In the genomic region with DNA sequence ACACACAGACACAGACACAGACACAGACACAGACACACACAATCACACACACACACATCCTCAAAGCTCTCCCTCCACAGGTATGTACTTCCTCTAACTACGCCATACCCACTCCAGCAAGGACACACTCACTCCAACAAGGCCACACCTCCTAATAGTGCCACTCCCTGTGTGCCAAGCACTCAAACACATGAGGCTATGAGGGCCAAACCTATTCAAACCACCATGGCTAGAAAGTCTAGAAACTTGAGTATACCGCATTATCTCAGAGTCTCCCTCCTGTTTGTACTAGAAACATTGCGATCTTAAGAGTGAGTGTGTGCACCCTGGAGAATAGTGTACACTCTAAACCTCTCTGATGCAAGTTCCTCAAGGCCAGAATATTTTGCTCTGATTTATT, we compare ENCODE assay signal across 25 mouse cellular contexts.
DNase-seq lines count a peak whose midpoint lies in the region; ATAC-seq and TF ChIP-seq lines count a peak whose summit lies in the region.
"Had no signal": no experiment of that assay in that cellular context is flagged by ENCODE, and none has a peak within 500 bp of the region (broad histone marks: within the 10 kb centered on the region; RNA-seq: fewer than 3 reads in every experiment).

No protein-coding gene starts in this region.

- DNase-seq in forebrain, embryonic 11.5 days (ENCODE audit: low spot score): peak; percentile 11
- no peak for DNase-seq in midbrain, embryonic 10.5 days (ENCODE audit: low spot score)
- peak; percentile 66 for DNase-seq in lung, postnatal 25 days (ENCODE audit: low spot score)
- DNase-seq in left cerebral cortex, adult 2 months (ENCODE audit: extremely low spot score in 1 of 2, low spot score in 2 of 2): no peak
- no peak for DNase-seq in liver, postnatal 0 days
- DNase-seq: adrenal gland, adult 8-10 months; adrenal gland, postnatal 36 days; B cell, adult 2 months; cerebellum, adult 2 months; cerebellum, postnatal 14 days; embryo, embryonic 11 days; gastrocnemius, adult 2 months; gastrocnemius, postnatal 25 days; heart, postnatal 4 days had no signal

- H3K4me1 ChIP-seq in forebrain, embryonic 11.5 days (replicated peaks; ENCODE audit: control insufficient read depth, insufficient read depth, low read length): 0 out of 2 replicates have a peak, but pooled peaks cover 2% of the 10 kb centered on the region
- H3K4me1 ChIP-seq in forebrain, embryonic 15.5 days: 0 out of 2 replicates have a peak, but pooled peaks cover 3% of the 10 kb centered on the region
- H3K4me1 ChIP-seq in midbrain, embryonic 13.5 days (replicated peaks): no peaks in the 10 kb centered on the region
- H3K4me1 ChIP-seq in midbrain, embryonic 10.5 days: peaks cover 6% of the 10 kb centered on the region
- peaks cover 11% of the 10 kb centered on the region for H3K4me1 ChIP-seq in stomach, embryonic 16.5 days (ENCODE audit: control insufficient read depth, insufficient read depth, low read length)
- no peaks in the 10 kb centered on the region for H3K4me1 ChIP-seq in liver, postnatal 0 days (ENCODE audit: insufficient read depth)

- no peaks in the 10 kb centered on the region for H3K9me3 ChIP-seq in forebrain, embryonic 11.5 days (ENCODE audit: control insufficient read depth, low read length)
- H3K9me3 ChIP-seq in forebrain, embryonic 15.5 days: no peaks in the 10 kb centered on the region
- H3K9me3 ChIP-seq in midbrain, embryonic 13.5 days: no peaks in the 10 kb centered on the region
- H3K9me3 ChIP-seq in midbrain, embryonic 10.5 days (replicated peaks): no peaks in the 10 kb centered on the region
- no peaks in the 10 kb centered on the region for H3K9me3 ChIP-seq in stomach, embryonic 16.5 days (replicated peaks; ENCODE audit: control insufficient read depth, low read length)
- H3K9me3 ChIP-seq in liver, postnatal 0 days (ENCODE audit: low read length): no peaks in the 10 kb centered on the region
- H3K9me3 ChIP-seq: embryonic facial prominence, embryonic 15.5 days; forebrain, embryonic 10.5 days; G1E; heart, embryonic 12.5 days; hindbrain, embryonic 12.5 days had no signal

- no peak overlapping the region for H3K4me2 ChIP-seq in forebrain, embryonic 11.5 days (ENCODE audit: low read depth, low read length, severe bottlenecking)
- no peak overlapping the region for H3K4me2 ChIP-seq in forebrain, embryonic 15.5 days (replicated peaks)
- H3K4me2 ChIP-seq in midbrain, embryonic 13.5 days (replicated peaks): no peak overlapping the region
- no peak overlapping the region for H3K4me2 ChIP-seq in stomach, embryonic 16.5 days (ENCODE audit: low read depth, low read length)
- no peak overlapping the region for H3K4me2 ChIP-seq in liver, postnatal 0 days (ENCODE audit: low read depth, low read length)
- H3K4me2 ChIP-seq: embryonic facial prominence, embryonic 15.5 days; heart, embryonic 12.5 days; hindbrain, embryonic 12.5 days had no signal

- H3K9ac ChIP-seq in forebrain, embryonic 11.5 days (ENCODE audit: low read length): no peak overlapping the region
- H3K9ac ChIP-seq in forebrain, embryonic 15.5 days (replicated peaks): no peak overlapping the region
- no peak overlapping the region for H3K9ac ChIP-seq in midbrain, embryonic 13.5 days (replicated peaks)
- no peak overlapping the region for H3K9ac ChIP-seq in stomach, embryonic 16.5 days (ENCODE audit: low read length)
- no peak overlapping the region for H3K9ac ChIP-seq in liver, postnatal 0 days (replicated peaks)
- H3K9ac ChIP-seq: embryonic facial prominence, embryonic 15.5 days; heart, embryonic 12.5 days; hindbrain, embryonic 12.5 days had no signal

- no peaks in the 10 kb centered on the region for H3K27me3 ChIP-seq in forebrain, embryonic 11.5 days (ENCODE audit: control insufficient read depth, insufficient read depth, low read length)
- no peaks in the 10 kb centered on the region for H3K27me3 ChIP-seq in forebrain, embryonic 15.5 days
- H3K27me3 ChIP-seq in midbrain, embryonic 13.5 days: no peaks in the 10 kb centered on the region
- H3K27me3 ChIP-seq in midbrain, embryonic 10.5 days (ENCODE audit: low read depth, poor library complexity, severe bottlenecking): no peaks in the 10 kb centered on the region
- H3K27me3 ChIP-seq in stomach, embryonic 16.5 days (ENCODE audit: control insufficient read depth, insufficient read depth, low read length): no peaks in the 10 kb centered on the region
- peaks cover 24% of the 10 kb centered on the region for H3K27me3 ChIP-seq in liver, postnatal 0 days (ENCODE audit: insufficient read depth, low read length)
- H3K27me3 ChIP-seq: embryonic facial prominence, embryonic 15.5 days; heart, embryonic 12.5 days; hindbrain, embryonic 12.5 days had no signal

- H3K27ac ChIP-seq in forebrain, embryonic 11.5 days (ENCODE audit: low read depth, low read length): no peak overlapping the region
- H3K27ac ChIP-seq in forebrain, embryonic 15.5 days (replicated peaks): no peak overlapping the region
- no peak overlapping the region for H3K27ac ChIP-seq in midbrain, embryonic 13.5 days
- H3K27ac ChIP-seq in midbrain, embryonic 10.5 days (replicated peaks): no peak overlapping the region
- H3K27ac ChIP-seq in stomach, embryonic 16.5 days (ENCODE audit: low read length): no peak overlapping the region
- H3K27ac ChIP-seq in left cerebral cortex, adult 2 months: no peak overlapping the region
- H3K27ac ChIP-seq in liver, postnatal 0 days (ENCODE audit: low read depth): no peak overlapping the region
- H3K27ac ChIP-seq: embryonic facial prominence, embryonic 15.5 days; forebrain, embryonic 10.5 days; gastrocnemius, adult 2 months; hindbrain, embryonic 12.5 days had no signal

- no peak for ATAC-seq in forebrain, embryonic 11.5 days (replicated peaks; ENCODE audit: low FRiP score)
- no peak for ATAC-seq in forebrain, embryonic 15.5 days (replicated peaks)
- ATAC-seq in midbrain, embryonic 13.5 days: peak; percentile 48; the same call in 1 of the 2 replicates
- peak; percentile 46; the same call in 1 of the 2 replicates for ATAC-seq in stomach, embryonic 16.5 days (ENCODE audit: insufficient read depth, low FRiP score)
- ATAC-seq in liver, postnatal 0 days: no peak
- ATAC-seq: CD4-positive, CD25-positive, alpha-beta regulatory T cell, adult 4 months; forebrain, embryonic 16.5 days had no signal

- H3K36me3 ChIP-seq in forebrain, embryonic 11.5 days (ENCODE audit: control insufficient read depth, insufficient read depth, low read length): no peaks in the 10 kb centered on the region
- H3K36me3 ChIP-seq in forebrain, embryonic 15.5 days: no peaks in the 10 kb centered on the region
- no peaks in the 10 kb centered on the region for H3K36me3 ChIP-seq in midbrain, embryonic 13.5 days
- no peaks in the 10 kb centered on the region for H3K36me3 ChIP-seq in midbrain, embryonic 10.5 days
- no peaks in the 10 kb centered on the region for H3K36me3 ChIP-seq in stomach, embryonic 16.5 days (ENCODE audit: control insufficient read depth, insufficient read depth, low read length)
- H3K36me3 ChIP-seq in liver, postnatal 0 days (replicated peaks; ENCODE audit: insufficient read depth, low read length): no peaks in the 10 kb centered on the region
- H3K36me3 ChIP-seq: embryonic facial prominence, embryonic 15.5 days; forebrain, embryonic 10.5 days; G1E; heart, embryonic 12.5 days; hindbrain, embryonic 12.5 days had no signal

- intact Hi-C loops in left cerebral cortex, adult 2 months (cut with DNase I): no loop called here

- 85% methylated on average over 3 of the region's 3 CpGs for WGBS in forebrain, embryonic 11.5 days
- WGBS in forebrain, embryonic 15.5 days: 96% methylated on average over 3 of the region's 3 CpGs
- WGBS in midbrain, embryonic 13.5 days: 94% methylated on average over 3 of the region's 3 CpGs
- WGBS in midbrain, embryonic 10.5 days: 92% methylated on average over 3 of the region's 3 CpGs
- 91% methylated on average over 3 of the region's 3 CpGs for WGBS in stomach, embryonic 16.5 days
- WGBS in liver, postnatal 0 days (ENCODE audit: insufficient replicate concordance): 74% methylated on average over 3 of the region's 3 CpGs

- no peak for TF ChIP-seq EP300 in liver, postnatal 0 days (IDR thresholded peaks at IDR 0.05; ENCODE audit: low read depth)

- TF ChIP-seq CTCF in left cerebral cortex, adult 2 months (IDR thresholded peaks at IDR 0.05): no peak
- TF ChIP-seq CTCF in liver, postnatal 0 days (IDR thresholded peaks at IDR 0.05; ENCODE audit: low read depth): no peak

- no peak overlapping the region for H3K4me3 ChIP-seq in forebrain, embryonic 11.5 days (ENCODE audit: low read depth, low read length)
- H3K4me3 ChIP-seq in forebrain, embryonic 15.5 days: no peak overlapping the region
- H3K4me3 ChIP-seq in midbrain, embryonic 13.5 days (replicated peaks): no peak overlapping the region
- no peak overlapping the region for H3K4me3 ChIP-seq in midbrain, embryonic 10.5 days
- H3K4me3 ChIP-seq in stomach, embryonic 16.5 days (replicated peaks; ENCODE audit: low read length): no peak overlapping the region
- no peak overlapping the region for H3K4me3 ChIP-seq in left cerebral cortex, adult 2 months
- H3K4me3 ChIP-seq in liver, postnatal 0 days (ENCODE audit: low read depth, low read length): no peak overlapping the region
- H3K4me3 ChIP-seq: embryonic facial prominence, embryonic 15.5 days; erythroblast, embryonic 14.5 days; forebrain, embryonic 10.5 days; gastrocnemius, adult 2 months; heart, embryonic 12.5 days; hindbrain, embryonic 12.5 days had no signal

Comparison
In these comparisons a context has a peak if more than half of its experiments do, and no peak if none do; other contexts are left out.
1. ATAC-seq: peak in midbrain, embryonic 13.5 days (single experiment) and stomach, embryonic 16.5 days (single experiment); none in forebrain, embryonic 11.5 days (single experiment), forebrain, embryonic 15.5 days (single experiment) and liver, postnatal 0 days (single experiment).
2. DNase-seq: peak in forebrain, embryonic 11.5 days (single experiment) and lung, postnatal 25 days (single experiment); none in midbrain, embryonic 10.5 days (single experiment), left cerebral cortex, adult 2 months (0 of 2) and liver, postnatal 0 days (single experiment).